Mouse (Mus musculus) hindbrain, embryonic 14.5 days (tissue): ENCODE data around the gene Adipoq. TPM values are rescaled to one million over a fixed set of nuclear protein-coding genes. Genes with fewer than 3 reads are reported as not detected.

ENCODE experiments used
- ATAC-seq: fragments of 200-750 bp; cut with Nextera tagmentation; 2 replicates; pipeline ENCODE4 v1.8.0; 2017; ENCODE audit warnings: moderate number of reproducible peaks, mild to moderate bottlenecking, moderate TSS enrichment, moderate library complexity; ENCODE audit not compliant: low FRiP score
- DNase-seq: peaks from one replicate; pipeline ENCODE4 v3.0.0-alpha.2; 2015; ENCODE audit warnings: low spot score
- H3K27ac ChIP-seq: fragments of 300-500 bp; sonication (generic); 2 replicates; pipeline ENCODE4 v1.5.1; 2014; ENCODE audit warnings: mild to moderate bottlenecking, moderate library complexity
- H3K27me3 ChIP-seq: fragments of 300-500 bp; sonication (generic); 2 replicates; pipeline ENCODE4 v1.6.1; 2014; ENCODE audit warnings: mild to moderate bottlenecking, low read length, mixed read lengths; ENCODE audit not compliant: control insufficient read depth, insufficient read depth
- H3K36me3 ChIP-seq: fragments of 300-500 bp; sonication (generic); replicated peaks from 2 replicates; pipeline ENCODE4 v1.6.1; 2014; ENCODE audit not compliant: control insufficient read depth, insufficient read depth
- H3K4me1 ChIP-seq: fragments of 300-500 bp; sonication (generic); replicated peaks from 2 replicates; pipeline ENCODE4 v1.6.1; 2014; ENCODE audit warnings: antibody characterized with exemption, low read length, mixed read lengths; ENCODE audit not compliant: control insufficient read depth, insufficient read depth
- H3K4me2 ChIP-seq: fragments of 300-500 bp; sonication (generic); replicated peaks from 2 replicates; pipeline ENCODE4 v1.6.1; 2014; ENCODE audit warnings: mild to moderate bottlenecking, moderate library complexity
- H3K4me3 ChIP-seq: fragments of 300-500 bp; sonication (generic); replicated peaks from 2 replicates; pipeline ENCODE4 v1.5.1; 2014; ENCODE audit warnings: mild to moderate bottlenecking, low read length
- H3K9ac ChIP-seq: fragments of 300-500 bp; sonication (generic); 2 replicates; pipeline ENCODE4 v1.6.1; 2014
- H3K9me3 ChIP-seq: fragments of 300-500 bp; sonication (generic); 2 replicates; pipeline ENCODE4 v1.6.1; 2016; ENCODE audit warnings: low read length; ENCODE audit not compliant: control insufficient read depth
- WGBS: fragments of 180-500 bp; shearing (Covaris S2); extraction: QIAGEN DNeasy Blood & Tissue Kit; methylation state at CpG from one replicate; pipeline ENCODE4 v1.1.7; 2014; 5-methylcytosine and 5-hydroxymethylcytosine counted together
- polyA plus RNA-seq: library from polyadenylated mRNA; unstranded; fragments of >200 nt; fragmentation: Nextera tagmentation; extraction: Ambion mirVana; gene quantifications from 2 replicates; pipeline ENCODE4 v1.2.1, GENCODE M21; 2014

Adipoq gene
- polyA plus RNA-seq, 1 experiment from 2014 or later: not detected

- Histone ChIP-seq H3K4me3 (no peak overlapping the region), H3K27ac (no peak overlapping the region), H3K9ac (no peak overlapping the region), H3K4me1 (no peaks in the 10 kb centered on the region), H3K4me2 (no peak overlapping the region), H3K27me3 (no peaks in the 10 kb centered on the region), H3K9me3 (no peaks in the 10 kb centered on the region), H3K36me3 (no peaks in the 10 kb centered on the region)
- ATAC-seq: no peak
- 75% methylated on average over 3 of the region's 3 CpGs for WGBS
- DNase-seq: no peak
Measured at GRCm38 (mm10) chr16:23181487-23181886, 35.2 kb downstream of the Adipoq start.

DNA sequence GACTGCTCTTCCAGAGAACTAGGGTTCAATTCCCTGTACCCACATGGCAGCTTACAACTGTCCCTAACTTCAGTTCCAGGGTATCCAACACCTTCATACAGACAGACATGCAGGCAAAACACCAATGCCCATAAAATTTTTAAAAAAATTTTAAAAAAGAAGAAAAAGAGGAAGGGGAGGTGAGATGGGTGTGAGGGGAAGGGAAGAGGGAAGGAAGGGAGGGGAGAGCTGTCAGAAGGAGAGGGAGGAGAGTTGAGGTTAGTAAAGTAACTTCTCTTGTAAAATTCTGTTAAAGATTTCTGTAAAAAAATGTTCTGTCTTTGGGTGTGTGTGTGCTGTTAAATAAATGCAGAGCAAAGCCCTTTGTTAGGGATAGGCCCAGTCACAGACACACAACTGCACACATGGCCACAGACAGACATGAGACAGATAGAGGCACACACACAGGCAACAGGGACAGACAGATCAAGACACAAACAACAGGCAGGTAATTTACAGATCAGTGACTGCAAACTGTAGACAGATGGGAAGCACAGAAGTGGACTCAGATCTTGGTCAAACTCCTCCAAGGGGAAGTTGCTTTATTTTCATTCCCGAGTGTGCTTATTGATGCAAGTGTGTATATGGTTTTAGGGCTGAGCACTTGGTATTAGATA, 35.7 kb downstream of the Adipoq start:
- Histone ChIP-seq H3K36me3 (no peaks in the 10 kb centered on the region), H3K27me3 (no peaks in the 10 kb centered on the region), H3K9ac (no peak overlapping the region), H3K4me3 (no peak overlapping the region), H3K4me2 (no peak overlapping the region), H3K4me1 (no peaks in the 10 kb centered on the region), H3K9me3 (no peaks in the 10 kb centered on the region), H3K27ac (no peak overlapping the region)
- 79% methylated on average over 1 of the region's 1 CpGs for WGBS
- no peak for ATAC-seq
- DNase-seq: no peak

DNA sequence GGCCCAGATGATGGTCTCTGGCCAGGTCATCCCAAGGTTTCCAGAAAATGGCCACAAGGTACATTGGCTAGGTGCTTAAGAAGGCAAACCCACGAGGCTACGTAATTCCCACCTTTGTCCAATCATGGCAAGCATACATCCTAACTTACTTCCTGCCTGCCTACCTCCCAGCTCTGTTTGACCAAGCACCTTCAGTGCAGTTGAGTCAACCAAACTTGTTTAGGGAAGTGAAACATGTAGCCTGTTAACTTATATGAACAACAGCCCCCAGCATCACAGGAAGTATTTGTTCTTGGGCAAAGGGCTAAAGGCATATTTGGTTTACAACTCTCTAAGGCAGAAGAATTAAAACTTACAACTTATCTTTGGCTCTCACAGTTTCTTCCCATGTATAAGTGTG, 39.5 kb downstream of the Adipoq start:
- Histone ChIP-seq H3K4me2 (no peak overlapping the region), H3K9ac (no peak overlapping the region), H3K27me3 (no peaks in the 10 kb centered on the region), H3K9me3 (no peaks in the 10 kb centered on the region), H3K36me3 (no peaks in the 10 kb centered on the region), H3K4me3 (no peak overlapping the region), H3K27ac (no peak overlapping the region), H3K4me1 (no peaks in the 10 kb centered on the region)
- DNase-seq (no peak), ATAC-seq (no peak)
- 94% methylated on average over 2 of the region's 2 CpGs for WGBS

- no peaks in the 10 kb centered on the region for H3K4me1 ChIP-seq
- no peak overlapping the region for H3K4me3 ChIP-seq
- no peak overlapping the region for H3K9ac ChIP-seq
- ATAC-seq (no peak), DNase-seq (no peak)
- H3K9me3 ChIP-seq: no peaks in the 10 kb centered on the region
- 80% methylated on average over 4 of the region's 4 CpGs for WGBS
- no peak overlapping the region for H3K4me2 ChIP-seq
- H3K27ac ChIP-seq: no peak overlapping the region
- H3K27me3 ChIP-seq: no peaks in the 10 kb centered on the region
- no peaks in the 10 kb centered on the region for H3K36me3 ChIP-seq
Measured at GRCm38 (mm10) chr16:23186418-23186817, 40.1 kb downstream of the Adipoq start.

GRCm38 (mm10) chr16:23187983-23188382, 41.6 kb downstream of the Adipoq start:
- Histone ChIP-seq H3K9me3 (no peaks in the 10 kb centered on the region), H3K27me3 (no peaks in the 10 kb centered on the region), H3K9ac (no peak overlapping the region), H3K4me3 (no peak overlapping the region), H3K27ac (no peak overlapping the region), H3K4me1 (no peaks in the 10 kb centered on the region), H3K4me2 (no peak overlapping the region), H3K36me3 (no peaks in the 10 kb centered on the region)
- ATAC-seq (no peak), DNase-seq (no peak)
- WGBS: 90% methylated on average over 7 of the region's 7 CpGs

- H3K36me3 ChIP-seq: no peaks in the 10 kb centered on the region
- ATAC-seq (no peak), DNase-seq (no peak)
- WGBS: 72% methylated on average over 1 of the region's 1 CpGs
- H3K27ac ChIP-seq: no peak overlapping the region
- no peak overlapping the region for H3K9ac ChIP-seq
- H3K27me3 ChIP-seq: no peaks in the 10 kb centered on the region
- no peak overlapping the region for H3K4me3 ChIP-seq
- no peak overlapping the region for H3K4me2 ChIP-seq
- H3K4me1 ChIP-seq: no peaks in the 10 kb centered on the region
- H3K9me3 ChIP-seq: no peaks in the 10 kb centered on the region
Measured at GRCm38 (mm10) chr16:23189612-23190011, 43.3 kb downstream of the Adipoq start.

DNA sequence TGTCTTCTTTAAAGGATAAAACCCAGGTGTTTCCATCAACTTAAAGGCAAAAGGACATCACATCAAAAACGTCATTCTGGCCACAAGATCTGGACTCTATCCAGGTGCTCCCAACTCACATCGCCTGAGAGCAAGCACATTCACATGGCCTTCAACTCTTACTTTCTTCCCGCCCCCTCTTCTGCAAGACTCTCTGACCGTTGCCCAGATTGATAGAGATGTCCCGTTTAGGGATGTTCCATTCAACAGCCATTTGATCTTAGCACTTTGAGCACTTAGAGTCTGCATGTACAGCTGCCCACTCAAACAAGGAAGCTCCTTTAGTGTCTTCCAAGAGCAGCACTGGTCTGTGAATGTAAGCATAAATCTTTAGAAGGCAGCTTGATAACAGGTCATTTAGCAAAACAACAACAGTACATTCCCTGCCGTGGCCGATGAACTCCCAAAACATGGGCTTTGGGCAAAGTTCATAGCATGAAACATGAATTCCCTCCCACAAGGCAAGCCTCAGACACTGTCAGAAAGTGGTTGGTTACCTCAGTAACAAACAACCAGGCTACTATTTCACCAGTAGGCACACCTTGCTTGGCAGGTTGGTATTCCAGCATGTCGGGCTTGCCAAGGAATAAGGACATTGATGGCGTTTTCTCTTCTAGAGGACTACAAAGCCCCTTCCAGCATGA, 45.4 kb downstream of the Adipoq start:
- DNase-seq (no peak), ATAC-seq (no peak)
- Histone ChIP-seq H3K27me3 (no peaks in the 10 kb centered on the region), H3K4me3 (no peak overlapping the region), H3K27ac (no peak overlapping the region), H3K36me3 (no peaks in the 10 kb centered on the region), H3K9me3 (no peaks in the 10 kb centered on the region), H3K4me1 (no peaks in the 10 kb centered on the region), H3K4me2 (no peak overlapping the region), H3K9ac (no peak overlapping the region)
- WGBS: 87% methylated on average over 9 of the region's 9 CpGs

GRCm38 (mm10) chr16:23195618-23196017, 49.3 kb downstream of the Adipoq start:
- Histone ChIP-seq H3K4me3 (no peak overlapping the region), H3K9me3 (no peaks in the 10 kb centered on the region), H3K9ac (no peak overlapping the region), H3K27me3 (no peaks in the 10 kb centered on the region), H3K36me3 (no peaks in the 10 kb centered on the region), H3K4me2 (no peak overlapping the region), H3K4me1 (no peaks in the 10 kb centered on the region), H3K27ac (no peak overlapping the region)
- DNase-seq: no peak
- WGBS: 88% methylated on average over 7 of the region's 7 CpGs
- no peak for ATAC-seq

- H3K9me3 ChIP-seq: no peaks in the 10 kb centered on the region
- DNase-seq (no peak), ATAC-seq (no peak)
- no peaks in the 10 kb centered on the region for H3K4me1 ChIP-seq
- H3K9ac ChIP-seq: no peak overlapping the region
- no peak overlapping the region for H3K4me2 ChIP-seq
- no peak overlapping the region for H3K4me3 ChIP-seq
- H3K27ac ChIP-seq: no peak overlapping the region
- H3K36me3 ChIP-seq: no peaks in the 10 kb centered on the region
- no peaks in the 10 kb centered on the region for H3K27me3 ChIP-seq
Measured at GRCm38 (mm10) chr16:23196296-23196695, 50.0 kb downstream of the Adipoq start.
